Mouse (Mus musculus): ENCODE data around the gene Cd19. TPM values are rescaled to one million over a fixed set of nuclear protein-coding genes. Genes with fewer than 3 reads are reported as not detected.

Cd19 gene
- not detected in 2 replicates for polyA plus RNA-seq (2014; fragmentation: Nextera tagmentation; extraction: Ambion mirVana)

- Histone ChIP-seq H3K9ac (ENCODE audit: low read depth, low read length) (no peak within 1 kb of the TSS), H3K27me3 (ENCODE audit: control insufficient read depth, insufficient read depth, low read length) (no peaks in the 10 kb centered on the region; the same call in 1 of the 2 replicates), H3K36me3 (ENCODE audit: control insufficient read depth, insufficient read depth, low read length) (no peaks in the 10 kb centered on the region), H3K4me3 (ENCODE audit: low read depth, low read length) (no peak within 1 kb of the TSS), H3K4me2 (no peak within 1 kb of the TSS), H3K9me3 (replicated peaks; ENCODE audit: control insufficient read depth, low read length) (no peaks in the 10 kb centered on the region), H3K27ac (ENCODE audit: low read depth, low read length) (no peak within 1 kb of the TSS), H3K4me1 (ENCODE audit: control insufficient read depth, insufficient read depth, low read length) (no peaks in the 10 kb centered on the region)
- ATAC-seq (replicated peaks; ENCODE audit: insufficient number of reproducible peaks, low FRiP score, low TSS enrichment), result no peak
- 73% methylated on average over 6 of the region's 6 CpGs for WGBS (ENCODE audit: insufficient replicate concordance)
Measured at GRCm38 (mm10) chr7:126414725-126415124, at the start of gene Cd19. TSS of gene Cd19 (minus strand) at chr7:126414889.

- WGBS (ENCODE audit: insufficient replicate concordance), result 62% methylated on average over 4 of the region's 4 CpGs
- peak overlapping the region; percentile 75; the same call in 1 of the 2 replicates for H3K27ac ChIP-seq (ENCODE audit: low read depth, low read length)
- no peak overlapping the region for H3K9ac ChIP-seq (ENCODE audit: low read depth, low read length)
- peaks cover 3% of the 10 kb centered on the region; the same call in 1 of the 2 replicates for H3K27me3 ChIP-seq (ENCODE audit: control insufficient read depth, insufficient read depth, low read length)
- H3K9me3 ChIP-seq (replicated peaks; ENCODE audit: control insufficient read depth, low read length), result no peaks in the 10 kb centered on the region
- no peak overlapping the region for H3K4me3 ChIP-seq (ENCODE audit: low read depth, low read length)
- peaks cover 23% of the 10 kb centered on the region for H3K36me3 ChIP-seq (ENCODE audit: control insufficient read depth, insufficient read depth, low read length)
- no peak overlapping the region for H3K4me2 ChIP-seq
- ATAC-seq (replicated peaks; ENCODE audit: insufficient number of reproducible peaks, low FRiP score, low TSS enrichment), result no peak
- H3K4me1 ChIP-seq (ENCODE audit: control insufficient read depth, insufficient read depth, low read length), result peaks cover 33% of the 10 kb centered on the region
Measured at GRCm38 (mm10) chr7:126464121-126464520, 49.4 kb upstream of the Cd19 start.

- Histone ChIP-seq H3K9me3 (replicated peaks; ENCODE audit: control insufficient read depth, low read length) (no peaks in the 10 kb centered on the region), H3K4me3 (ENCODE audit: low read depth, low read length) (no peak overlapping the region), H3K4me1 (ENCODE audit: control insufficient read depth, insufficient read depth, low read length) (peaks cover 37% of the 10 kb centered on the region), H3K36me3 (ENCODE audit: control insufficient read depth, insufficient read depth, low read length) (peaks cover 17% of the 10 kb centered on the region), H3K27me3 (ENCODE audit: control insufficient read depth, insufficient read depth, low read length) (peaks cover 3% of the 10 kb centered on the region; the same call in 1 of the 2 replicates), H3K27ac (ENCODE audit: low read depth, low read length) (no peak overlapping the region), H3K4me2 (no peak overlapping the region), H3K9ac (ENCODE audit: low read depth, low read length) (no peak overlapping the region)
- ATAC-seq (replicated peaks; ENCODE audit: insufficient number of reproducible peaks, low FRiP score, low TSS enrichment), result no peak
- WGBS (ENCODE audit: insufficient replicate concordance), result 52% methylated on average over 4 of the region's 4 CpGs
Measured at GRCm38 (mm10) chr7:126463547-126463946, 48.9 kb upstream of the Cd19 start.

- no peak for ATAC-seq (replicated peaks; ENCODE audit: insufficient number of reproducible peaks, low FRiP score, low TSS enrichment)
- Histone ChIP-seq H3K27me3 (ENCODE audit: control insufficient read depth, insufficient read depth, low read length) (peaks cover 3% of the 10 kb centered on the region; the same call in 1 of the 2 replicates), H3K4me1 (ENCODE audit: control insufficient read depth, insufficient read depth, low read length) (peaks cover 40% of the 10 kb centered on the region), H3K27ac (ENCODE audit: low read depth, low read length) (no peak within 1 kb of the TSS), H3K9ac (ENCODE audit: low read depth, low read length) (0 out of 2 replicates have a peak within 1 kb of the TSS, but pooled peaks have one; percentile 28), H3K36me3 (ENCODE audit: control insufficient read depth, insufficient read depth, low read length) (peaks cover 12% of the 10 kb centered on the region), H3K9me3 (replicated peaks; ENCODE audit: control insufficient read depth, low read length) (no peaks in the 10 kb centered on the region), H3K4me3 (ENCODE audit: low read depth, low read length) (no peak within 1 kb of the TSS), H3K4me2 (no peak within 1 kb of the TSS)
- WGBS (ENCODE audit: insufficient replicate concordance), result 30% methylated on average over 5 of the region's 5 CpGs
Measured at GRCm38 (mm10) chr7:126463004-126463403, 48.3 kb upstream of the Cd19 start, which contains the start of gene Atp2a1. TSS of gene Atp2a1 (minus strand) at chr7:126463108.

GRCm38 (mm10) chr7:126461626-126462025 lies 46.9 kb upstream of the Cd19 start:
- no peaks in the 10 kb centered on the region for H3K36me3 ChIP-seq (ENCODE audit: control insufficient read depth, insufficient read depth, low read length)
- WGBS (ENCODE audit: insufficient replicate concordance), result 55% methylated on average over 3 of the region's 3 CpGs
- peaks cover 36% of the 10 kb centered on the region for H3K4me1 ChIP-seq (ENCODE audit: control insufficient read depth, insufficient read depth, low read length)
- H3K27ac ChIP-seq (ENCODE audit: low read depth, low read length), result no peak overlapping the region
- peaks cover 3% of the 10 kb centered on the region; the same call in 1 of the 2 replicates for H3K27me3 ChIP-seq (ENCODE audit: control insufficient read depth, insufficient read depth, low read length)
- 0 out of 2 replicates have a peak overlapping the region, but pooled peaks have one; percentile 10 for H3K9ac ChIP-seq (ENCODE audit: low read depth, low read length)
- ATAC-seq (replicated peaks; ENCODE audit: insufficient number of reproducible peaks, low FRiP score, low TSS enrichment), result no peak
- H3K4me3 ChIP-seq (ENCODE audit: low read depth, low read length), result no peak overlapping the region
- H3K9me3 ChIP-seq (replicated peaks; ENCODE audit: control insufficient read depth, low read length), result no peaks in the 10 kb centered on the region
- H3K4me2 ChIP-seq, result no peak overlapping the region

- ATAC-seq (replicated peaks; ENCODE audit: insufficient number of reproducible peaks, low FRiP score, low TSS enrichment), result no peak
- Histone ChIP-seq H3K27ac (ENCODE audit: low read depth, low read length) (no peak overlapping the region), H3K9me3 (replicated peaks; ENCODE audit: control insufficient read depth, low read length) (no peaks in the 10 kb centered on the region), H3K4me2 (no peak overlapping the region), H3K4me3 (ENCODE audit: low read depth, low read length) (no peak overlapping the region), H3K27me3 (ENCODE audit: control insufficient read depth, insufficient read depth, low read length) (peaks cover 3% of the 10 kb centered on the region; the same call in 1 of the 2 replicates), H3K9ac (ENCODE audit: low read depth, low read length) (no peak overlapping the region), H3K36me3 (ENCODE audit: control insufficient read depth, insufficient read depth, low read length) (no peaks in the 10 kb centered on the region), H3K4me1 (ENCODE audit: control insufficient read depth, insufficient read depth, low read length) (peaks cover 31% of the 10 kb centered on the region)
- WGBS (ENCODE audit: insufficient replicate concordance), result 54% methylated on average over 10 of the region's 10 CpGs
Measured at GRCm38 (mm10) chr7:126460623-126461399, 46.1 kb upstream of the Cd19 start.

GRCm38 (mm10) chr7:126458844-126459618 lies 44.3 kb upstream of the Cd19 start:
- Histone ChIP-seq H3K27ac (ENCODE audit: low read depth, low read length) (no peak overlapping the region), H3K4me1 (ENCODE audit: control insufficient read depth, insufficient read depth, low read length) (peaks cover 13% of the 10 kb centered on the region), H3K36me3 (ENCODE audit: control insufficient read depth, insufficient read depth, low read length) (no peaks in the 10 kb centered on the region), H3K27me3 (ENCODE audit: control insufficient read depth, insufficient read depth, low read length) (peaks cover 3% of the 10 kb centered on the region; the same call in 1 of the 2 replicates), H3K4me2 (no peak overlapping the region), H3K9me3 (replicated peaks; ENCODE audit: control insufficient read depth, low read length) (no peaks in the 10 kb centered on the region), H3K4me3 (ENCODE audit: low read depth, low read length) (no peak overlapping the region), H3K9ac (ENCODE audit: low read depth, low read length) (no peak overlapping the region)
- ATAC-seq (replicated peaks; ENCODE audit: insufficient number of reproducible peaks, low FRiP score, low TSS enrichment), result no peak
- WGBS (ENCODE audit: insufficient replicate concordance), result 69% methylated on average over 11 of the region's 11 CpGs

- H3K9me3 ChIP-seq (replicated peaks; ENCODE audit: control insufficient read depth, low read length), result no peaks in the 10 kb centered on the region
- peaks cover 11% of the 10 kb centered on the region for H3K4me1 ChIP-seq (ENCODE audit: control insufficient read depth, insufficient read depth, low read length)
- no peak for ATAC-seq (replicated peaks; ENCODE audit: insufficient number of reproducible peaks, low FRiP score, low TSS enrichment)
- peaks cover 3% of the 10 kb centered on the region; the same call in 1 of the 2 replicates for H3K27me3 ChIP-seq (ENCODE audit: control insufficient read depth, insufficient read depth, low read length)
- no peak overlapping the region for H3K4me2 ChIP-seq
- no peaks in the 10 kb centered on the region for H3K36me3 ChIP-seq (ENCODE audit: control insufficient read depth, insufficient read depth, low read length)
- 66% methylated on average over 5 of the region's 5 CpGs for WGBS (ENCODE audit: insufficient replicate concordance)
- H3K9ac ChIP-seq (ENCODE audit: low read depth, low read length), result peak overlapping the region; percentile 23
- no peak overlapping the region for H3K27ac ChIP-seq (ENCODE audit: low read depth, low read length)
- no peak overlapping the region for H3K4me3 ChIP-seq (ENCODE audit: low read depth, low read length)
Measured at GRCm38 (mm10) chr7:126458225-126458624, 43.5 kb upstream of the Cd19 start.
